11 mouse cellular contexts compared by ENCODE assay signal in the genomic region with DNA sequence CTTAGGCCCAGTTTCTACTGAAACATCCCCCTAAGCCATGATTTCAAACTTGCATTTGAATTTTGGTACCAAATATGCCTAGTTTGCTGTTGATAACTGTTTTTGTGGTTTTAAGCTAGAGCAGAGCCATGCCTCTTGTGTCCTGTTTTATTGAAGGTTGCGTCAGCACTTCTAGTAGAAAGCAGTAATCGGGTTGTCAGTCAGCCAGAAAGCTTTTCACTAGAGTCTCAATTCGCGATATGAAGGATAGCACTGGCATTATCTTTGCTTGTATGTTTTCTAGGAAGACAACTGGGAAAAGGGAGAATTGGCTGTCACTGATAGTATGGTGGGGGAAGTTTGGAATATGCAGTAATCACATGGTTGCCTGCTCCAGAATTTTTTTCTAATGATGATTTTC. TPM values are rescaled to one million over a fixed set of nuclear protein-coding genes. Genes with fewer than 3 reads are reported as not detected.
DNase-seq lines count a peak whose midpoint lies in the region; ATAC-seq and TF ChIP-seq lines count a peak whose summit lies in the region.
"Had no signal": no experiment of that assay in that cellular context is flagged by ENCODE, and none has a peak within 500 bp of the region (broad histone marks: within the 10 kb centered on the region; RNA-seq: fewer than 3 reads in every experiment).

No protein-coding gene starts in this region.

- TF ChIP-seq POLR2A in limb, embryonic 14.5 days (IDR thresholded peaks at IDR 0.05; ENCODE audit: borderline replicate concordance, extremely low read depth, insufficient read depth, insufficient read length) = no peak

- no peaks in the 10 kb centered on the region for H3K9me3 ChIP-seq in intestine, embryonic 14.5 days (ENCODE audit: control insufficient read depth, low read length)
- H3K9me3 ChIP-seq in intestine, embryonic 15.5 days = no peaks in the 10 kb centered on the region
- no peaks in the 10 kb centered on the region for H3K9me3 ChIP-seq in forebrain, embryonic 14.5 days (replicated peaks; ENCODE audit: control insufficient read depth, low read length)
- no peaks in the 10 kb centered on the region for H3K9me3 ChIP-seq in limb, embryonic 14.5 days (ENCODE audit: control insufficient read depth, low read length)

- WGBS in intestine, embryonic 14.5 days = 56% methylated on average over 4 of the region's 4 CpGs
- WGBS in intestine, embryonic 15.5 days = 54% methylated on average over 4 of the region's 4 CpGs
- 47% methylated on average over 4 of the region's 4 CpGs for WGBS in forebrain, embryonic 14.5 days
- 49% methylated on average over 4 of the region's 4 CpGs for WGBS in limb, embryonic 14.5 days

- peak overlapping the region; percentile 10; the same call in 1 of the 2 replicates for H3K4me3 ChIP-seq in intestine, embryonic 14.5 days (ENCODE audit: low read depth, low read length)
- no peak overlapping the region for H3K4me3 ChIP-seq in intestine, embryonic 15.5 days (replicated peaks)
- peak overlapping the region; percentile 55; the same call in 1 of the 2 replicates for H3K4me3 ChIP-seq in forebrain, embryonic 14.5 days (ENCODE audit: low read depth, low read length)
- peak overlapping the region; percentile 60; the same call in 1 of the 2 replicates for H3K4me3 ChIP-seq in limb, embryonic 14.5 days (replicated peaks; ENCODE audit: low read length)

- H3K27ac ChIP-seq in intestine, embryonic 14.5 days (ENCODE audit: low read depth) = no peak overlapping the region
- H3K27ac ChIP-seq in intestine, embryonic 15.5 days = no peak overlapping the region
- no peak overlapping the region for H3K27ac ChIP-seq in forebrain, embryonic 14.5 days (ENCODE audit: low read depth, low read length)
- H3K27ac ChIP-seq in limb, embryonic 14.5 days (replicated peaks; ENCODE audit: low read depth, low read length) = no peak overlapping the region

- no peak for DNase-seq in intestine, embryonic 14.5 days (ENCODE audit: low spot score)
- DNase-seq in NIH3T3 (ENCODE audit: low read depth) (peak; percentile 55), adipocyte (ENCODE audit: low spot score) (no peak)
- DNase-seq in forebrain, embryonic 14.5 days (ENCODE audit: low spot score) = peak; percentile 48
- peak; percentile 13 for DNase-seq in limb, embryonic 14.5 days (ENCODE audit: low spot score)
- no peak for DNase-seq in adrenal gland, postnatal 10 days
- no peak for DNase-seq in natural killer cell, adult 2 months (ENCODE audit: low spot score in 2 of 2)
- DNase-seq: cerebellum, postnatal 10 days; gastrocnemius, postnatal 36 days had no signal

- H3K4me2 ChIP-seq in intestine, embryonic 14.5 days (ENCODE audit: low read length) = peak overlapping the region; percentile 47
- H3K4me2 ChIP-seq in intestine, embryonic 15.5 days (replicated peaks) = no peak overlapping the region; the same call in 1 of the 2 replicates
- H3K4me2 ChIP-seq in forebrain, embryonic 14.5 days (ENCODE audit: low read length) = peak overlapping the region; percentile 53
- peak overlapping the region; percentile 48 for H3K4me2 ChIP-seq in limb, embryonic 14.5 days (replicated peaks; ENCODE audit: low read depth, low read length, severe bottlenecking)

- no peaks in the 10 kb centered on the region for H3K27me3 ChIP-seq in intestine, embryonic 14.5 days (replicated peaks; ENCODE audit: control insufficient read depth, insufficient read depth, low read length)
- H3K27me3 ChIP-seq in intestine, embryonic 15.5 days (replicated peaks) = no peaks in the 10 kb centered on the region
- H3K27me3 ChIP-seq in forebrain, embryonic 14.5 days (replicated peaks; ENCODE audit: control insufficient read depth, insufficient read depth, low read length) = no peaks in the 10 kb centered on the region
- no peaks in the 10 kb centered on the region for H3K27me3 ChIP-seq in limb, embryonic 14.5 days (ENCODE audit: control insufficient read depth, insufficient read depth, low read length)

- H3K4me1 ChIP-seq in intestine, embryonic 14.5 days (replicated peaks; ENCODE audit: control insufficient read depth, insufficient read depth, low read length) = no peaks in the 10 kb centered on the region
- no peaks in the 10 kb centered on the region for H3K4me1 ChIP-seq in intestine, embryonic 15.5 days (replicated peaks)
- H3K4me1 ChIP-seq in forebrain, embryonic 14.5 days (ENCODE audit: control insufficient read depth, insufficient read depth, low read length) = no peaks in the 10 kb centered on the region
- H3K4me1 ChIP-seq in limb, embryonic 14.5 days (ENCODE audit: control insufficient read depth, insufficient read depth, low read length) = no peaks in the 10 kb centered on the region

- no peaks in the 10 kb centered on the region for H3K36me3 ChIP-seq in intestine, embryonic 14.5 days (ENCODE audit: control insufficient read depth, insufficient read depth, low read length)
- H3K36me3 ChIP-seq in intestine, embryonic 15.5 days = no peaks in the 10 kb centered on the region
- no peaks in the 10 kb centered on the region for H3K36me3 ChIP-seq in forebrain, embryonic 14.5 days (ENCODE audit: control insufficient read depth, insufficient read depth, low read length)
- H3K36me3 ChIP-seq in limb, embryonic 14.5 days (ENCODE audit: control insufficient read depth, insufficient read depth, low read length) = no peaks in the 10 kb centered on the region

- H3K9ac ChIP-seq in intestine, embryonic 14.5 days (ENCODE audit: low read length) = no peak overlapping the region
- no peak overlapping the region for H3K9ac ChIP-seq in intestine, embryonic 15.5 days
- no peak overlapping the region for H3K9ac ChIP-seq in forebrain, embryonic 14.5 days (ENCODE audit: low read length)
- H3K9ac ChIP-seq in limb, embryonic 14.5 days (ENCODE audit: low read depth, low read length, severe bottlenecking) = no peak overlapping the region

- no peak for ATAC-seq in intestine, embryonic 14.5 days (replicated peaks; ENCODE audit: low FRiP score, low TSS enrichment, low read depth)
- ATAC-seq in intestine, embryonic 15.5 days = no peak
- no peak for ATAC-seq in forebrain, embryonic 14.5 days
- no peak for ATAC-seq in limb, embryonic 14.5 days (ENCODE audit: low FRiP score, low read depth)

RNA-seq across cellular contexts. Expression of a gene that starts 3.3 kb away (rescaled TPM):
- 23.2 and 27.1 TPM in 2 replicates for polyA plus RNA-seq in intestine, embryonic 14.5 days (2014; fragmentation: Nextera tagmentation; extraction: Ambion mirVana)
- polyA plus RNA-seq in intestine, embryonic 15.5 days (2015; fragmentation: Nextera tagmentation; extraction: Ambion mirVana) = 14.3 and 15.1 TPM in 2 replicates
- 17.4 and 20.2 TPM in 2 replicates for polyA plus RNA-seq in forebrain, embryonic 14.5 days (2014; fragmentation: Nextera tagmentation; extraction: Ambion mirVana)
- 19.3 and 28.1 TPM in 2 replicates for polyA plus RNA-seq in limb, embryonic 14.5 days (2012; rRNA removed)
- 23.0 and 24.2 TPM in 2 replicates for polyA plus RNA-seq in limb, embryonic 14.5 days (2014; fragmentation: Nextera tagmentation; extraction: Ambion mirVana)
- total RNA-seq in adrenal gland, postnatal 10 days (2021) = 10 to 100 TPM; 17.6 to 22.1 TPM
- total RNA-seq: neutrophil, adult 5-6 weeks had no signal

Comparison
In these comparisons a context has a peak if more than half of its experiments do, and no peak if none do; other contexts are left out.
1. DNase-seq: peak in NIH3T3 (single experiment), forebrain, embryonic 14.5 days (single experiment) and limb, embryonic 14.5 days (single experiment); none in intestine, embryonic 14.5 days (single experiment), adrenal gland, postnatal 10 days (single experiment), natural killer cell, adult 2 months (0 of 2) and adipocyte (single experiment).